Mouse (Mus musculus): Measurements from ENCODE around the gene Elf5. TPM values are rescaled to one million over a fixed set of nuclear protein-coding genes. Genes with fewer than 3 reads are reported as not detected.
A peak's percentile ranks its signal among the peaks of the same experiment; 100 is the strongest.

Elf5 gene
- total RNA-seq, 2 experiments from 2014 or later, result not detected

GRCm38 (mm10) chr2:103473362-103473761, 61.9 kb downstream of the Elf5 start:
- DNase-seq (ENCODE audit: low spot score in 2 of 2), result no peak

GRCm38 (mm10) chr2:103476180-103476579, 64.7 kb downstream of the Elf5 start:
- DNase-seq (ENCODE audit: low spot score in 2 of 2), result no peak

DNA sequence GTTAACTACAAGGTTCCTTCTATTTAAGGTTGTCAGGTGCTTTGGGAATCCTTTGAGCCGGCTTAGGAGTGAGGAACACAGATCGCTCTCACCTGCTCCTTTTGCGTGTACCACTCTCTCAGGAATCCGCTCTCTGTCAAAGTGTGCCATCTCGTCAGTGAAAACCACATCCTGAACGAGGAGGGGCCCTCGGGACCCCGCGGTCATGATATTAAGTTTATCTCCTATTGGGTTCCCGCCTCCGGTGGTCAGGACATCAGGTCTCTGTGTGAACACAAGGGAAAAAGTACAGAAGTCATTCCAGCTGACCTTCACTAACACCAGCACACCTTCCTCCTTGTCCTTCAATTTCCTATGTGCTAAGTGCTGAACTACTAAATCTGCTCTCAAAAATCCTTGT, 65.2 kb downstream of the Elf5 start:
- no peak for DNase-seq (ENCODE audit: low spot score in 2 of 2)

DNA sequence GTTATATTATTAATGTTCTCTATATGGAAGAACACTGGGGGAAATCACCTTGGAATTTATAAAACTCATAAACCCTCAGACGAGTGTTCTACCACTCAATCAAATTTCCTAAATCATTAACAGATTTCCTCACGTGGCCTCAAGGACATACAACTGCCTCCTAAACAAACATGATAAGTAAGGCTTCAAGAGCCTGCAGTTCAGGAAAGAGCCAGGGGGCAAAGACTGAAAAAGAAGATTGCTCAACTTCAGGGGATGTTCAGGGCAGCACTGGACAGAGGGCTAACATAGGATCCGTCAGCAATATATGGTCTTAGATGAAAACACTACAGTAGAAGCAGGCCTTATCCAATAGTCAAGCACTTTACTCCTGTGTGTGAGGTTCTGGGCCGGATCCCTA, 66.0 kb downstream of the Elf5 start:
- no peak for DNase-seq (ENCODE audit: low spot score in 2 of 2)

DNA sequence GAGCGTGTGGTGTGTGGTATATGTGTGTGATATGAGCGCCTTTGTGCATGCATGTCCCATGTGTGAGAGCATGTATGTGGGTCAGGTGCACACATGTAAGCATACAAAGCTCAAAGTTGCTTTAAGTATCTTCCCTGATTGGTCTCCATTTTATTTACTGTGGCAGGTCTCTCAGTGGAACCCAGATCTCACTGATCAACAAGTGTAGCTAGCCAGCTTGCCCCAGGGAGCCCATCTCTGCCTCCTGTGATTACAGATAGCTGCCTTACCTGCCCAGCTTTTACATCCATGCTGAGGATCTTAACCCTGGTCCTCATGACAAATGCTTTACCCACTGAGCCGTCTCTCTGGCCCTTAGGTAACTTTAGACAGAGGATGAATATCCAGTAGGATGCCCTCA, 66.8 kb downstream of the Elf5 start:
- no peak for DNase-seq (ENCODE audit: low spot score in 2 of 2)

- DNase-seq (ENCODE audit: low spot score in 2 of 2), result no peak
Measured at GRCm38 (mm10) chr2:103480240-103480639, 68.8 kb downstream of the Elf5 start.

DNA sequence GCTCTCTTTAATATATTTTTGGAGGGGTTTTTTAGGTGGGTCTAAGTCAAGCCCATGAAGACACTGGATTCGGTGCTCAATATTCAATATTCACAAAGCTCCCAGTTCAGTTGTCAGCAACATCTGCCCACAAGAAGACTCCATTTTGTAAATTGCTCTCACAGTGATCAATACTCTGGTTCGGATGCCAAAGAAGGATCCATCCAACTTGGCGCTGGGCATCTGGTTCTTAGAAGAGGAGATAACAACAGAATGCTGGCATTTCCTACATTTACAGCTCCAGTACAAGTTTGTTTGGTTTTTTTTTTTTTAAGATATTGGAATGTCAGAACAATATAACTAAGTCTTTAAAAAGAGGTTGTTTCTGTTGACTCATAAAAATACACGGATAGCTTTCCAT, 69.4 kb downstream of the Elf5 start:
- DNase-seq (ENCODE audit: low spot score in 2 of 2), result no peak

DNA sequence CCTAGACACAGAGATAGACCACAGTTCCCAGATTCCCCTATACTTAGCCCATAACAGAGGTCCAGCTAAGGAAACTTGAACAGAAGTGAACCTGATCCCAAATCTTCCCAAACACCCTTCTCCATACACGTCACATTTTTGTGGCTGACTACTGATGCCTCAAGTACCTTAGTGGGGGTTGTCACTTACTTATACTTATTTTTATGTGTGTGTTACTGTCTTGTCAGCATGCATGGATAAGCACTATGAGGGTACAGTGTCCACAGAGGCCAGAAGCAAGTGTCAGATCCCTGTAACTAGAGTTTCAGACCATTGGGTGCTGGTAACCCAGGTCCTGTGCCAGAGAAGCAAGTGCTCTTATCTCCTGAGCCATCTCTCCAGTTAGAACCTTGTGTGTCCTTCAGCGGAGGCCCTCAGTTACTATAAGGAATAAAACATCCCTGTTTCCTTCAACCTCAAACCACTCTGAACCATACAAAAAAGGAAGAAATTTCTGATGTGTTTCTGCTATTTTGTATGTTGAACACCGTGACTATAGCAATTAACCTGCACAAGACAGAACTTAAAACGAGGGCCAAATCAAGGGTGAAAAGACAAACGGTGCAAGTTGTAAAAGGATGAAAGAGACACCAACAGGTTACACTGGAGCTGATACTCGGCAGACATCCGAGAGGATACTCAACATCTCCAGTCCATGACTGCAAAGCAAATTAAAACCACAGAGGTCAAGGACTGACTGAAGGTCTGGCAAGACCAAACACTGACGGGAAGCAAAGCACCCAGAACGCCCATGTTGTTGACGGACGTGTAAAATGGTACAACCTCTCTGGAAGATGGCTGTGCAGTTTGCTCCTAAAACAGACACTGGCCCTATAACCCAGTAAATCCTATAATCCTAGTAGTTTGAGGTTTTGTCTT, 70.1 kb downstream of the Elf5 start:
- DNase-seq (ENCODE audit: low spot score in 2 of 2), result no peak

DNA sequence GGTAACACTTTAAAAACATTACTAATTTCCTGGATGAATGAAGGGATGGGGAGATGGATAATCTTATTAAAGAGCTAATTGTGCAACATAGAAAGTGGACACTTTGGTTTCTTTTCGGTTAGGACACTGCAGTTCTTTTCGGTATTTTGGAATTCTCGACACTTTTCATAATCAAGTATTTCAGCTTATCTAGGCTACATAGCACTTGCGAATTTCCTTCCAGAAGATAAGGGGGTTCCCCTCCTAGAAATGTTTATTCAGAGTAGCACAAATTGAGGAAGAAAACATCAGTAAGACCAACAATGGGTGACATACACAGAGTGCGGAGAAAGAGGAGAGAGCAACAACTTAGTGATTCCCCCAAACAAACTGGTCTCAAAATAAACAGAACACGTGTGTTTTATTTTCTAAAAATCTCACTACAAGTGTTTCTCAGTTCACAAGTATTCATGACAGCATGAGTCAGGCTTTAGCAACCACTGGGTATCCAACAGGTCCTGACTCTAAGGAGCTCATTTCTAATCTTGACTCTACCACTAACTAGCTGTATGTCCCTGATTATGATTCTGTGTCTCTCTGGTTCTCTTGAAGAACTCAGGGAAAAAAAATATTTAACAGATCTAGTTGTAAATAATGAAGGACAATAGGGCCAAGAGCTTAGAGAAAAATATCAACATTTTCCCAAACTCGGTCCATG, 71.9 kb downstream of the Elf5 start:
- no peak for DNase-seq (ENCODE audit: low spot score in 2 of 2)

GRCm38 (mm10) chr2:103483986-103484520, 72.6 kb downstream of the Elf5 start:
- DNase-seq (ENCODE audit: low spot score in 2 of 2), result no peak

- DNase-seq (ENCODE audit: low spot score in 2 of 2), result peak; percentile 95 to 98
Measured at GRCm38 (mm10) chr2:103484617-103485401, 73.3 kb downstream of the Elf5 start, which contains the start of gene Cat. Gene Cat, minus strand, starts transcription at chr2:103485160.

- DNase-seq (ENCODE audit: low spot score in 2 of 2), result no peak
Measured at GRCm38 (mm10) chr2:103492526-103492925, 81.0 kb downstream of the Elf5 start.

- DNase-seq (ENCODE audit: low spot score in 2 of 2), result no peak
Measured at GRCm38 (mm10) chr2:103493827-103494226, 82.3 kb downstream of the Elf5 start.

- DNase-seq (ENCODE audit: low spot score in 2 of 2), result no peak
Measured at GRCm38 (mm10) chr2:103495633-103496418, 84.3 kb downstream of the Elf5 start.

Other genes starting within 250 kb of the Elf5 start
- under 1 TPM in 1 of 2 experiments, not detected in 1; 0.13 TPM for gene Ehf, start 108.4 kb upstream of the Elf5 start, total RNA-seq (2021)
- 100 to 1,000 TPM; 102 to 103 TPM for gene Cat, start 73.5 kb downstream of the Elf5 start, total RNA-seq (2021)
- 10 to 100 TPM; 31.8 to 36.0 TPM for gene Abtb2, start 154.6 kb downstream of the Elf5 start, total RNA-seq (2021)

Measured in gastrocnemius, postnatal 4 days (tissue).